Mouse (Mus musculus): ENCODE measurements at regions not wholly inside any gene's neighbourhood (a gene's known extent, or its start where the extent isn't known, plus 50 kb on each side); places are given as distances from the start of the nearest gene placed in this dataset.

GRCm38 (mm10) chr13:11331991-11332390 is 774.8 kb downstream of the Ryr2 start:
- Histone ChIP-seq H3K9ac (ENCODE audit: low read length) (no peak overlapping the region), H3K4me1 (ENCODE audit: control insufficient read depth, insufficient read depth, low read length) (no peaks in the 10 kb centered on the region), H3K4me3 (ENCODE audit: low read depth, low read length) (no peak overlapping the region), H3K27me3 (ENCODE audit: control insufficient read depth, insufficient read depth, low read length) (no peaks in the 10 kb centered on the region), H3K36me3 (ENCODE audit: control insufficient read depth, insufficient read depth, low read length) (no peaks in the 10 kb centered on the region), H3K9me3 (ENCODE audit: control insufficient read depth, low read length) (no peaks in the 10 kb centered on the region), H3K4me2 (no peak overlapping the region), H3K27ac (ENCODE audit: low read depth, low read length) (no peak overlapping the region)
- ATAC-seq (ENCODE audit: low FRiP score) (no peak), DNase-seq (ENCODE audit: low spot score, missing footprints) (no peak)
- WGBS, result 90% methylated on average over 4 of the region's 4 CpGs

- H3K9me3 ChIP-seq (ENCODE audit: control insufficient read depth, low read length), result no peaks in the 10 kb centered on the region
- no peaks in the 10 kb centered on the region for H3K36me3 ChIP-seq (ENCODE audit: control insufficient read depth, insufficient read depth, low read length)
- no peak overlapping the region for H3K4me2 ChIP-seq
- no peak overlapping the region for H3K4me3 ChIP-seq (ENCODE audit: low read depth, low read length)
- no peaks in the 10 kb centered on the region for H3K4me1 ChIP-seq (ENCODE audit: control insufficient read depth, insufficient read depth, low read length)
- no peaks in the 10 kb centered on the region for H3K27me3 ChIP-seq (ENCODE audit: control insufficient read depth, insufficient read depth, low read length)
- H3K27ac ChIP-seq (ENCODE audit: low read depth, low read length), result no peak overlapping the region
- H3K9ac ChIP-seq (ENCODE audit: low read length), result no peak overlapping the region
- DNase-seq (ENCODE audit: low spot score, missing footprints) (no peak), ATAC-seq (ENCODE audit: low FRiP score) (no peak)
- 86% methylated on average over 2 of the region's 2 CpGs for WGBS
Observed at GRCm38 (mm10) chr13:11308716-11309115, 798.0 kb downstream of the Ryr2 start.

- no peaks in the 10 kb centered on the region for H3K4me1 ChIP-seq (ENCODE audit: control insufficient read depth, insufficient read depth, low read length)
- H3K9me3 ChIP-seq (ENCODE audit: control insufficient read depth, low read length), result no peaks in the 10 kb centered on the region
- no peak overlapping the region for H3K4me2 ChIP-seq
- 90% methylated on average over 2 of the region's 2 CpGs for WGBS
- no peaks in the 10 kb centered on the region for H3K36me3 ChIP-seq (ENCODE audit: control insufficient read depth, insufficient read depth, low read length)
- H3K27ac ChIP-seq (ENCODE audit: low read depth, low read length), result no peak overlapping the region
- no peak for DNase-seq (ENCODE audit: low spot score, missing footprints)
- no peak overlapping the region for H3K4me3 ChIP-seq (ENCODE audit: low read depth, low read length)
- ATAC-seq (ENCODE audit: low FRiP score), result no peak
- H3K27me3 ChIP-seq (ENCODE audit: control insufficient read depth, insufficient read depth, low read length), result no peaks in the 10 kb centered on the region
- H3K9ac ChIP-seq (ENCODE audit: low read length), result no peak overlapping the region
Observed at GRCm38 (mm10) chr13:11295493-11295892, 811.3 kb downstream of the Ryr2 start.

DNA sequence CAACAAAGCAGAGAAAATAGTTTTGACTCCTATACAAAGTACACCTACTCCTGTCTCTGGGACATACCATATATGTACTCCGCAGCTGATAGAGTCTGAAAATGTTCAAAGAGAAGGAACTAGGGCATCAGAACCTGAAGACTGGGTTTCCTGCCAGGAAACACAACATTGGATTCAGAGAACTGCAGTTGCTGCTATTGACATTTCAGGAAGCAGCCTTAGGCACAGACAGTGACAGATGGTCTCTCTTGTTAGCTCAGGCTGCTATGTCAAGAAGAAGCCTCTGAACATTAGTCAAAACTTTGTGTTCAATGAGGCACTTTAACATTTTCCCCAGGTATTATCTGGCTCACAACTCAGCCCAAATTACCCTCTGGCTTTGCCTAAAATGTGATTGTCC is 812.1 kb downstream of the Ryr2 start:
- Histone ChIP-seq H3K27ac (ENCODE audit: low read depth, low read length) (no peak overlapping the region), H3K4me3 (ENCODE audit: low read depth, low read length) (no peak overlapping the region), H3K9ac (ENCODE audit: low read length) (no peak overlapping the region), H3K4me1 (ENCODE audit: control insufficient read depth, insufficient read depth, low read length) (no peaks in the 10 kb centered on the region), H3K27me3 (ENCODE audit: control insufficient read depth, insufficient read depth, low read length) (no peaks in the 10 kb centered on the region), H3K4me2 (no peak overlapping the region), H3K36me3 (ENCODE audit: control insufficient read depth, insufficient read depth, low read length) (no peaks in the 10 kb centered on the region), H3K9me3 (ENCODE audit: control insufficient read depth, low read length) (no peaks in the 10 kb centered on the region)
- 92% methylated on average over 1 of the region's 1 CpGs for WGBS
- ATAC-seq (ENCODE audit: low FRiP score) (no peak), DNase-seq (ENCODE audit: low spot score, missing footprints) (no peak)

DNA sequence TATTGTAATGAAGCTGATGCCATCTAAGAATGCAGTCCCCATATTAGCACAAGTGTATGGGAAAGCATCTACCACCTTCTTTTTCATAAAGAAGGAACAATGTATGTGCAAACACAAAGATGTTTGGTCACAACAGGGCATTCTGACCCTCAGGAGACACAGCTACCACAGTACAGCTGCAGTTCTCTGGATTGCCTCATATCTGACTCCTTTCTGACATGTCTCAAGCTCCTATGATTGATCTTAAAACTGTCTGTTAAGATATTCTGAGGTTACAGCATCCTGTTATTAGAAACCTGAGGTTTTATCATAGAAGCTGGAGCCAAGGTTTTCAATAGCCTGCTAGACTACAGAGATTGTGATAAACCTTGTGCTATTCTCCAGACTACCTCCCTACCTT is 813.0 kb downstream of the Ryr2 start:
- H3K36me3 ChIP-seq (ENCODE audit: control insufficient read depth, insufficient read depth, low read length), result no peaks in the 10 kb centered on the region
- H3K27me3 ChIP-seq (ENCODE audit: control insufficient read depth, insufficient read depth, low read length), result no peaks in the 10 kb centered on the region
- H3K9ac ChIP-seq (ENCODE audit: low read length), result no peak overlapping the region
- H3K9me3 ChIP-seq (ENCODE audit: control insufficient read depth, low read length), result no peaks in the 10 kb centered on the region
- DNase-seq (ENCODE audit: low spot score, missing footprints), result no peak
- H3K4me2 ChIP-seq, result no peak overlapping the region
- H3K27ac ChIP-seq (ENCODE audit: low read depth, low read length), result no peak overlapping the region
- H3K4me1 ChIP-seq (ENCODE audit: control insufficient read depth, insufficient read depth, low read length), result no peaks in the 10 kb centered on the region
- H3K4me3 ChIP-seq (ENCODE audit: low read depth, low read length), result no peak overlapping the region
- no peak for ATAC-seq (ENCODE audit: low FRiP score)

DNA sequence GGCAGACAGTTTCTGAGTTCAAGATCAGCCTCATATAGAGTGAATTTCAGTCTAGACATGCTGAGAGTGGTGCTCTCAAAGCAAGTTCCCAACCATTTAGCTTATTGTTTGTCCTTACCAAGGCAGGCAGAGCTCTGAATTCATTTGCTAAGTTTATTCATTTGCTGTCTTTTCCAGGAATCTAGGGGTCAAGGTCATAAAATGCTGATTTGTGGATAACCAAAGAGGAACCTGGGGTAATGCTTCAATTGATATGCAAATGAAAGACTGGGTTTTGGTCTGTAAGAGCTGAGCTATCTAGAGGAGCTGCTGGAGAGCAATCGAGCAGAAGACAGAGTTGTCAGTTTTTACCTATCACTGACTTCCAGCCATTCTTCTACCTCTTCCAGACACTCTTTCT is 832.8 kb downstream of the Ryr2 start:
- Histone ChIP-seq H3K27ac (ENCODE audit: low read depth, low read length) (no peak overlapping the region), H3K4me2 (no peak overlapping the region), H3K9ac (ENCODE audit: low read length) (no peak overlapping the region), H3K9me3 (ENCODE audit: control insufficient read depth, low read length) (no peaks in the 10 kb centered on the region), H3K4me3 (ENCODE audit: low read depth, low read length) (no peak overlapping the region), H3K27me3 (ENCODE audit: control insufficient read depth, insufficient read depth, low read length) (no peaks in the 10 kb centered on the region), H3K4me1 (ENCODE audit: control insufficient read depth, insufficient read depth, low read length) (no peaks in the 10 kb centered on the region; the same call in 1 of the 2 replicates), H3K36me3 (ENCODE audit: control insufficient read depth, insufficient read depth, low read length) (no peaks in the 10 kb centered on the region)
- ATAC-seq (ENCODE audit: low FRiP score) (no peak), DNase-seq (ENCODE audit: low spot score, missing footprints) (no peak)
- WGBS, result 30% methylated on average over 1 of the region's 1 CpGs

GRCm38 (mm10) chr13:11268673-11269340 is 837.9 kb downstream of the Ryr2 start:
- Histone ChIP-seq H3K9me3 (ENCODE audit: control insufficient read depth, low read length) (no peaks in the 10 kb centered on the region), H3K9ac (ENCODE audit: low read length) (no peak overlapping the region), H3K27ac (ENCODE audit: low read depth, low read length) (no peak overlapping the region), H3K36me3 (ENCODE audit: control insufficient read depth, insufficient read depth, low read length) (no peaks in the 10 kb centered on the region), H3K4me2 (no peak overlapping the region), H3K27me3 (ENCODE audit: control insufficient read depth, insufficient read depth, low read length) (no peaks in the 10 kb centered on the region), H3K4me3 (ENCODE audit: low read depth, low read length) (no peak overlapping the region), H3K4me1 (ENCODE audit: control insufficient read depth, insufficient read depth, low read length) (no peaks in the 10 kb centered on the region; the same call in 1 of the 2 replicates)
- 86% methylated on average over 5 of the region's 5 CpGs for WGBS
- DNase-seq (ENCODE audit: low spot score, missing footprints), result no peak
- no peak for ATAC-seq (ENCODE audit: low FRiP score)

DNA sequence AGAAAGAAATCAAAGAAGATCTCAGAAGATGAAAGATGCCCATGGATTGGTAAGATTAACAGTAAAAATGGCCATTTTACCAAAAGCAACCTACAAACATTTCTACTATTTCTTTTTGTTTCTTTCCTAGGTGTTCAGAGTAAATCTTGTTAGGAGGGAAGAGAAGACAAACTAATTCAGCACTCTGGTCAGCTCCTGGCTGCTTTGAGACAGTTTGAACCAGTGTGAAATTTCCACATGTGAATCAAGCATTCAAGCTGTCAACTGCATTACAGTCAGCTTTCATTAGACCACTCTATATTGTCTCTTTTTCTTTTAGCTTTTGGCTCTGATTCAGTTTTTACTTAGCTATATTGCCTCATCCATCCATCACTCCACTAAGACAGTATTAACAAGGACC is 859.2 kb downstream of the Ryr2 start:
- Histone ChIP-seq H3K4me1 (ENCODE audit: control insufficient read depth, insufficient read depth, low read length) (no peaks in the 10 kb centered on the region), H3K36me3 (ENCODE audit: control insufficient read depth, insufficient read depth, low read length) (no peaks in the 10 kb centered on the region), H3K9ac (ENCODE audit: low read length) (no peak overlapping the region), H3K4me2 (no peak overlapping the region), H3K9me3 (ENCODE audit: control insufficient read depth, low read length) (no peaks in the 10 kb centered on the region), H3K4me3 (ENCODE audit: low read depth, low read length) (no peak overlapping the region), H3K27ac (ENCODE audit: low read depth, low read length) (no peak overlapping the region), H3K27me3 (ENCODE audit: control insufficient read depth, insufficient read depth, low read length) (no peaks in the 10 kb centered on the region)
- DNase-seq (ENCODE audit: low spot score, missing footprints), result peak; percentile 87
- no peak for ATAC-seq (ENCODE audit: low FRiP score)

GRCm38 (mm10) chr13:11216671-11217330 is 856.2 kb upstream of the Chrm3 start:
- no peak for DNase-seq (ENCODE audit: low spot score, missing footprints)
- Histone ChIP-seq H3K4me1 (ENCODE audit: control insufficient read depth, insufficient read depth, low read length) (no peaks in the 10 kb centered on the region), H3K27me3 (ENCODE audit: control insufficient read depth, insufficient read depth, low read length) (no peaks in the 10 kb centered on the region), H3K4me3 (ENCODE audit: low read depth, low read length) (no peak overlapping the region), H3K9me3 (ENCODE audit: control insufficient read depth, low read length) (no peaks in the 10 kb centered on the region), H3K4me2 (no peak overlapping the region), H3K36me3 (ENCODE audit: control insufficient read depth, insufficient read depth, low read length) (no peaks in the 10 kb centered on the region), H3K9ac (ENCODE audit: low read length) (no peak overlapping the region), H3K27ac (ENCODE audit: low read depth, low read length) (no peak overlapping the region)
- WGBS, result 94% methylated on average over 3 of the region's 3 CpGs
- no peak for ATAC-seq (ENCODE audit: low FRiP score)

Data from midbrain, embryonic 11.5 days (tissue).